Mouse (Mus musculus) midbrain, embryonic 10.5 days (tissue): Measurements from ENCODE around the gene Cdh13. TPM values are rescaled to one million over a fixed set of nuclear protein-coding genes. Genes with fewer than 3 reads are reported as not detected.
"Not testable (repeated sequence)": the region's sequence is repeated elsewhere in the genome, so short reads cannot be mapped to it uniquely, and the experiment has no call there.

Experiments
- DNase-seq: peaks from one replicate; pipeline ENCODE4 v3.0.0-alpha.2; 2017; ENCODE audit warnings: low spot score
- H3K27ac ChIP-seq: fragments of 300-500 bp; sonication (generic); replicated peaks from 2 replicates; pipeline ENCODE4 v1.5.1; 2016; ENCODE audit warnings: mild to moderate bottlenecking
- H3K27me3 ChIP-seq: fragments of 300-500 bp; sonication (generic); 2 replicates; pipeline ENCODE4 v1.6.1; 2016; ENCODE audit warnings: low read depth, mild to moderate bottlenecking; ENCODE audit not compliant: poor library complexity, severe bottlenecking
- H3K36me3 ChIP-seq: fragments of 300-500 bp; sonication (generic); 2 replicates; pipeline ENCODE4 v1.6.1; 2016; ENCODE audit warnings: mild to moderate bottlenecking, moderate library complexity
- H3K4me1 ChIP-seq: fragments of 300-500 bp; sonication (generic); 2 replicates; pipeline ENCODE4 v1.6.1; 2016
- H3K4me3 ChIP-seq: fragments of 300-500 bp; sonication (generic); 2 replicates; pipeline ENCODE4 v1.5.1; 2016; ENCODE audit warnings: mild to moderate bottlenecking, moderate library complexity
- H3K9me3 ChIP-seq: fragments of 300-500 bp; sonication (generic); replicated peaks from 2 replicates; pipeline ENCODE4 v1.6.1; 2016; ENCODE audit warnings: mild to moderate bottlenecking
- WGBS: fragments of 180-500 bp; shearing (Covaris S2); methylation state at CpG from one replicate; pipeline ENCODE4 v1.1.7; 2016; 5-methylcytosine and 5-hydroxymethylcytosine counted together
- polyA plus RNA-seq: library from polyadenylated mRNA; unstranded; fragments of >200 nt; fragmentation: Nextera tagmentation; extraction: Ambion mirVana; gene quantifications from 2 replicates; pipeline ENCODE4 v1.2.1, GENCODE M21; 2016

The Cdh13 gene
- polyA plus RNA-seq, 1 experiment from 2014 or later, result 2.5 TPM

GRCm38 (mm10) chr8:119269576-119269975 lies 986.0 kb downstream of the Cdh13 start:
- WGBS, result 78% methylated on average over 3 of the region's 3 CpGs
- no peaks in the 10 kb centered on the region for H3K27me3 ChIP-seq
- no peak overlapping the region for H3K4me3 ChIP-seq
- H3K4me1 ChIP-seq, result no peaks in the 10 kb centered on the region
- H3K9me3 ChIP-seq, result no peaks in the 10 kb centered on the region
- no peaks in the 10 kb centered on the region for H3K36me3 ChIP-seq
- H3K27ac ChIP-seq, result no peak overlapping the region
- no peak for DNase-seq

GRCm38 (mm10) chr8:119270371-119270770 lies 986.8 kb downstream of the Cdh13 start:
- Histone ChIP-seq H3K36me3 (no peaks in the 10 kb centered on the region), H3K27me3 (no peaks in the 10 kb centered on the region)
- WGBS, result 94% methylated on average over 9 of the region's 9 CpGs

GRCm38 (mm10) chr8:119272891-119273290 lies 989.4 kb downstream of the Cdh13 start:
- Histone ChIP-seq H3K36me3 (no peaks in the 10 kb centered on the region), H3K4me1 (peaks cover 6% of the 10 kb centered on the region; the same call in 1 of the 2 replicates), H3K9me3 (no peaks in the 10 kb centered on the region), H3K4me3 (no peak overlapping the region), H3K27ac (no peak overlapping the region), H3K27me3 (no peaks in the 10 kb centered on the region)
- WGBS, result 79% methylated on average over 8 of the region's 8 CpGs
- DNase-seq, result no peak

More at GRCm38 (mm10) chr8:119270371-119270770, 986.8 kb downstream of the Cdh13 start:
- H3K9me3 ChIP-seq, result no peaks in the 10 kb centered on the region
- no peak overlapping the region for H3K4me3 ChIP-seq
- no peaks in the 10 kb centered on the region for H3K4me1 ChIP-seq
- DNase-seq, result no peak
- H3K27ac ChIP-seq, result no peak overlapping the region

- no peak overlapping the region for H3K27ac ChIP-seq
- no peak overlapping the region for H3K4me3 ChIP-seq
- no peaks in the 10 kb centered on the region for H3K27me3 ChIP-seq
- no peak for DNase-seq
- 92% methylated on average over 1 of the region's 1 CpGs for WGBS
- H3K4me1 ChIP-seq, result peaks cover 6% of the 10 kb centered on the region; the same call in 1 of the 2 replicates
- no peaks in the 10 kb centered on the region for H3K9me3 ChIP-seq
- H3K36me3 ChIP-seq, result no peaks in the 10 kb centered on the region
Observed at GRCm38 (mm10) chr8:119275442-119275841, 991.9 kb downstream of the Cdh13 start.

GRCm38 (mm10) chr8:119277047-119277451 lies 993.5 kb downstream of the Cdh13 start:
- H3K4me1 ChIP-seq, result peaks cover 6% of the 10 kb centered on the region; the same call in 1 of the 2 replicates
- no peaks in the 10 kb centered on the region for H3K27me3 ChIP-seq
- 89% methylated on average over 3 of the region's 3 CpGs for whole genome bisulfite sequencing

GRCm38 (mm10) chr8:119281761-119282160 lies 998.2 kb downstream of the Cdh13 start:
- 86% methylated on average over 2 of the region's 2 CpGs for WGBS
- no peaks in the 10 kb centered on the region for H3K36me3 ChIP-seq
- no peaks in the 10 kb centered on the region for H3K9me3 ChIP-seq

More at GRCm38 (mm10) chr8:119277047-119277451, 993.5 kb downstream of the Cdh13 start:
- no peaks in the 10 kb centered on the region for H3K9me3 ChIP-seq
- no peak overlapping the region for H3K4me3 ChIP-seq
- no peaks in the 10 kb centered on the region for H3K36me3 ChIP-seq
- no peak for DNase-seq
- H3K27ac ChIP-seq, result no peak overlapping the region

GRCm38 (mm10) chr8:119284516-119284915 lies 1001.0 kb downstream of the Cdh13 start:
- Histone ChIP-seq H3K27ac (no peak overlapping the region), H3K36me3 (no peaks in the 10 kb centered on the region), H3K27me3 (no peaks in the 10 kb centered on the region), H3K4me1 (no peaks in the 10 kb centered on the region), H3K9me3 (no peaks in the 10 kb centered on the region), H3K4me3 (no peak overlapping the region)
- 87% methylated on average over 9 of the region's 9 CpGs for WGBS
- no peak for DNase-seq

More at GRCm38 (mm10) chr8:119281761-119282160, 998.2 kb downstream of the Cdh13 start:
- no peak overlapping the region for H3K4me3 ChIP-seq
- H3K27ac ChIP-seq, result no peak overlapping the region
- no peaks in the 10 kb centered on the region for H3K27me3 ChIP-seq
- DNase-seq, result no peak
- H3K4me1 ChIP-seq, result peaks cover 5% of the 10 kb centered on the region; the same call in 1 of the 2 replicates

GRCm38 (mm10) chr8:119284920-119285319 lies 1001.4 kb downstream of the Cdh13 start:
- no peak for DNase-seq
- WGBS, result 88% methylated on average over 4 of the region's 4 CpGs

GRCm38 (mm10) chr8:119295477-119295876 lies 1011.9 kb downstream of the Cdh13 start:
- Histone ChIP-seq H3K4me1 (no peaks in the 10 kb centered on the region), H3K27ac (no peak overlapping the region), H3K27me3 (no peaks in the 10 kb centered on the region), H3K9me3 (peaks cover 8% of the 10 kb centered on the region; the same call in 1 of the 2 replicates), H3K36me3 (no peaks in the 10 kb centered on the region), H3K4me3 (no peak overlapping the region)
- 85% methylated on average over 13 of the region's 13 CpGs for WGBS
- no peak for DNase-seq

More at GRCm38 (mm10) chr8:119284920-119285319, 1001.4 kb downstream of the Cdh13 start:
- Histone ChIP-seq H3K4me3 (no peak overlapping the region), H3K9me3 (no peaks in the 10 kb centered on the region), H3K27me3 (no peaks in the 10 kb centered on the region), H3K36me3 (no peaks in the 10 kb centered on the region), H3K4me1 (no peaks in the 10 kb centered on the region), H3K27ac (no peak overlapping the region)

- H3K27me3 ChIP-seq, H3K4me1 ChIP-seq: not testable (repeated sequence)
- peak; percentile 27 for DNase-seq
Observed at GRCm38 (mm10) chr8:119297752-119298151, 1014.2 kb downstream of the Cdh13 start.

GRCm38 (mm10) chr8:119300335-119300734 lies 1016.8 kb downstream of the Cdh13 start:
- WGBS, result 82% methylated on average over 5 of the region's 5 CpGs
- H3K27ac ChIP-seq, result no peak overlapping the region

More at GRCm38 (mm10) chr8:119297752-119298151, 1014.2 kb downstream of the Cdh13 start:
- not testable (repeated sequence) for H3K36me3 ChIP-seq, H3K27ac ChIP-seq, H3K4me3 ChIP-seq
- 24% methylated on average over 3 of the region's 3 CpGs for WGBS
- H3K9me3 ChIP-seq, result peaks cover 17% of the 10 kb centered on the region

GRCm38 (mm10) chr8:119304196-119304595 lies 1020.7 kb downstream of the Cdh13 start:
- H3K27ac ChIP-seq, result no peak overlapping the region
- H3K9me3 ChIP-seq, result peaks cover 14% of the 10 kb centered on the region
- no peaks in the 10 kb centered on the region for H3K27me3 ChIP-seq
- H3K36me3 ChIP-seq, result no peaks in the 10 kb centered on the region
- WGBS, result 88% methylated on average over 8 of the region's 8 CpGs
- no peaks in the 10 kb centered on the region for H3K4me1 ChIP-seq
- H3K4me3 ChIP-seq, result no peak overlapping the region
- no peak for DNase-seq

More at GRCm38 (mm10) chr8:119300335-119300734, 1016.8 kb downstream of the Cdh13 start:
- no peak overlapping the region for H3K4me3 ChIP-seq
- DNase-seq, result no peak
- H3K9me3 ChIP-seq, result peaks cover 17% of the 10 kb centered on the region
- no peaks in the 10 kb centered on the region for H3K36me3 ChIP-seq
- H3K27me3 ChIP-seq, result no peaks in the 10 kb centered on the region
- H3K4me1 ChIP-seq, result no peaks in the 10 kb centered on the region

GRCm38 (mm10) chr8:119311412-119311811 lies 1027.9 kb downstream of the Cdh13 start:
- Histone ChIP-seq H3K27me3 (no peaks in the 10 kb centered on the region), H3K9me3 (peaks cover 5% of the 10 kb centered on the region; the same call in 1 of the 2 replicates), H3K36me3 (no peaks in the 10 kb centered on the region), H3K4me3 (no peak overlapping the region), H3K4me1 (no peaks in the 10 kb centered on the region), H3K27ac (no peak overlapping the region)
- WGBS, result 28% methylated on average over 3 of the region's 3 CpGs
- DNase-seq, result no peak
